Mouse (Mus musculus) heart, postnatal 36 days (tissue): ENCODE results near the gene 9430038I01Rik. TPM values are rescaled to one million over a fixed set of nuclear protein-coding genes. Genes with fewer than 3 reads are reported as not detected.
A peak's percentile ranks its signal among the peaks of the same experiment; 100 is the strongest.

Source experiments
- DNase-seq, 2 experiments: peaks; one replicate each; pipeline ENCODE4 v3.0.0; 2021 to 2022
- intact Hi-C: fragments of 180-260 bp; cut with DNase I; formaldehyde crosslinking; loops from one replicate; pipeline ENCODE4 v1.15.1; 2025
- total RNA-seq, 2 experiments: library from RNA; stranded (reverse); gene quantifications; 2 replicates each; pipeline ENCODE4 v1.2.3; 2021

9430038I01Rik gene
- total RNA-seq, 2 experiments from 2014 or later, result 7.9 to 11.0 TPM

- intact Hi-C loops, result no loop called here
- DNase-seq, result no peak
Observed at GRCm38 (mm10) chr7:137371770-137372169, 38.8 kb downstream of the 9430038I01Rik start.

GRCm38 (mm10) chr7:137370175-137370574, 40.4 kb downstream of the 9430038I01Rik start:
- intact Hi-C loops, result no loop called here
- no peak for DNase-seq

GRCm38 (mm10) chr7:137366736-137367135, 43.8 kb downstream of the 9430038I01Rik start:
- intact Hi-C loops, result no loop called here
- DNase-seq, result no peak

- no peak for DNase-seq
- intact Hi-C loops, result no loop called here
Observed at GRCm38 (mm10) chr7:137365056-137365455, 45.5 kb downstream of the 9430038I01Rik start.

DNA sequence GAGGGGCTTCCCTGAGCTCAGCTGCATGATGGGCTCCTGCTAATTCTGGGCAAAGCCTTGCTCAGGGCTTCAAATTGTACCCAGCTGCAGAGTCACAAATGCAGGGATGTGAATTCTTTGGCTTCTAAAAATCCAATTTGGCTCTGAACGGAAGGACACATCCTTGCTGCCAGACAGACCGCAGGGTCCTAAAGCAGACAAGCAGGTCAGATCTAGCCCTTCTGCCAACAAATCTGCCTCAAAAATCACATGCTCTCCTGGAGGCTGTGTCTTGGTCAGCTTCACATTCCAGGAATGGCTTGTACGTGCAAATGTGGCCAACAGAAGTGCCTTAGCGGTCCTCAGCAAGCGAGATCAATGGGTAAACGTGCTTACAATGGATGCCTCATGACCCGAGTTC, 46.0 kb downstream of the 9430038I01Rik start:
- intact Hi-C loops, result no loop called here
- no peak for DNase-seq

- DNase-seq, result peak; percentile 6 to 7
Observed at GRCm38 (mm10) chr7:137346860-137347259, 63.7 kb downstream of the 9430038I01Rik start.

GRCm38 (mm10) chr7:137346068-137346467, 64.5 kb downstream of the 9430038I01Rik start:
- intact Hi-C loops, result no loop called here

More at GRCm38 (mm10) chr7:137346860-137347259, 63.7 kb downstream of the 9430038I01Rik start:
- intact Hi-C loops, result no loop called here

DNA sequence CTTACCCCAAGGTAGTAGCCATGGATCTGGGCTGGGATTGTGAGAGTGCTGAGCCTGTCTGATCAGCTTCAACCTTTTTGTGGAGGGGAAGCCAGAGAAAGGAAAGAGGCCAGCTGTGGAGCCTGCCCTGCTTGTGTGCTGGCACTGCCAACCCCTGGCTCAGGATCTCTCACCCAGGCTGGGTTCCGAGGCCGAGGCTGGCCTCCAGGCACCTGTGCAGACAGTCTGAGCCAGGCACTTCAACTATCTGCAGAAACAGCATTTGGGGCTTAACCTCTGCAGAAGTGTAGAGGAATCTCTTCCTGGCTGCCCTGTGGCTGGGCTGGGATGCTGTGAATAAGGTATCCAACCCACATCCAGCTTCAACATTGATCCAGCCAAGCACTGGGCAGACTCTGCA, 76.6 kb downstream of the 9430038I01Rik start:
- intact Hi-C loops, result no loop called here
- no peak for DNase-seq

More at GRCm38 (mm10) chr7:137346068-137346467, 64.5 kb downstream of the 9430038I01Rik start:
- DNase-seq, result peak; percentile 5 to 33

Other genes with a start within 250 kb of the 9430038I01Rik start
- gene Ebf3, start 96.3 kb downstream of the 9430038I01Rik start, total RNA-seq, result 1 to 10 TPM; 8.0 to 8.1 TPM
- gene Glrx3, start 26.9 kb upstream of the 9430038I01Rik start, total RNA-seq, result 100 to 1,000 TPM; 140 to 143 TPM